Mouse (Mus musculus) B cell, adult (primary cell): Measurements from ENCODE around the gene Olfr1030. TPM values are rescaled to one million over a fixed set of nuclear protein-coding genes. Genes with fewer than 3 reads are reported as not detected.

Source experiments
- total RNA-seq: library from RNA; stranded (reverse); gene quantifications from 4 replicates; pipeline ENCODE4 v1.2.4, GENCODE M21; 2023; ENCODE audit not compliant: inconsistent age

Olfr1030 gene
- not detected in 4 replicates for total RNA-seq

DNA sequence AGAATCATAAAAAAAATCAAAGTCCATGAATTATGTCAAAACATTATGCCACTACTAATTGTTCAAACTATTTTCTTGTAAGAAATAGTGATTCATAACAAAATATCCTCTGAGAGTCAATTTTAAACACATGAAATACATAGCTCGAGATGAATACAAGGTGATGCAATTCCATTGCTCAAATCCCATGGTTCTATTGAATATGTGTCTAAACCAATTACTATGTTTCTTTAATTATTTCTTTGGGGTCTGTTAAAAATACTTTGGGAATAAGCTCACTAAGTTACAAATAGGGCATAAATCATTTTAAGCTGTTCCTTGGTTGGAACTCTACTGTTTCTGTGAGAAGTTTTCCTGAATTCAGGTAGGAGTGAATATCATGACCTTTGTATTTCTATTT is at the start of gene Olfr1030:
Gene Olfr1030 (plus strand): TSS at position 301 of the 400 bp plus-strand sequence.

DNA sequence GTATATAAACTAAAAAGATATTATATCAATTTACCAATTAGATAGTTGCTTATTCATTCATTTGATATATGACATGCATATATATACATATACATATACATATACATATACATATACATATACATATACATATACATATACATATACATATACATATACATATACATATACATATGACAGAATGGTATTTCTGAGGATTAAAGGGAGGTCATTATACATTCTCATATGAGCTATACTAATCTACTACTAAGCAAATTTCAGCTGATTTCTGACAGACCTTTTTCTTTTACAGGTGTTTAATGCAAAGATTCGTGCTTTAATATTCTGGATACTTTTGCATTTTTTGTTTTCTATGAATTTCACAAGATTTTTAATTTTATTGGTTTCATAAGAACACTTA is 28.9 kb upstream of the Olfr1030 start, which contains the start of gene Olfr1028:
Gene Olfr1028 (plus strand): TSS at position 301 of the 400 bp plus-strand sequence.

GRCm38 (mm10) chr2:85973595-85973994 is 5.5 kb upstream of the Olfr1030 start, which contains the start of gene Olfr1029:
Gene Olfr1029 (plus strand): TSS chr2:85973895.

GRCm38 (mm10) chr2:85990004-85990403 is 10.9 kb downstream of the Olfr1030 start, which contains the start of gene Olfr1031:
Gene Olfr1031 (plus strand): TSS chr2:85990304.

DNA sequence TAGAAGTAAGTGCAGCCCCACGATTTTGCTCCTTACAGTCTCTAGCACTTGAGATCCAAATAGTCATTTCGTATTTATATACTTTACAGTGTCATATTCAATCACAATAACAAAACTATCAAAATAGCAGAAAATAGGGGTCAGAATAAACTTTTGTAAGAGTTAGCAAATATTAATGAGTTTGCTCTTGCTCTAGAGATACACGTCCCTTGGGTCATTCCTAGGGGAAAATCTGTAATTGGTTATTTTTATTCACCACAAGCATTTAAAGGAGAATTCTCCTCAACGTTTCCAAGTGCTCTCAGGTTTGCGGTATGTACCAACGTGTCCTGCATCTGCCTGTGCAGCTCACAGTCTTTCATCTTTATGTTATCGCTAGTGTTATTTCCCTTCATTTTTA is 26.2 kb downstream of the Olfr1030 start, which contains the start of gene Olfr1032:
Gene Olfr1032 (plus strand): TSS at position 301 of the 400 bp plus-strand sequence.

GRCm38 (mm10) chr2:86020406-86020805 is 41.3 kb downstream of the Olfr1030 start, which contains the start of gene Olfr1033:
Gene Olfr1033 (plus strand): TSS chr2:86020633.

Other genes starting within 250 kb of the Olfr1030 start
- not detected in 4 replicates for gene Olfr1012, start 216.5 kb upstream of the Olfr1030 start, total RNA-seq
- gene Olfr1013, start 212.2 kb upstream of the Olfr1030 start, total RNA-seq = not detected in 4 replicates
- gene Olfr1014, start 206.6 kb upstream of the Olfr1030 start, total RNA-seq = not detected in 4 replicates
- not detected in 4 replicates for gene Olfr1015, start 197.3 kb upstream of the Olfr1030 start, total RNA-seq
- gene Olfr1016, start 176.7 kb upstream of the Olfr1030 start, total RNA-seq = not detected in 4 replicates
- gene Olfr1018, start 160.8 kb upstream of the Olfr1030 start, total RNA-seq = not detected in 4 replicates
- not detected in 4 replicates for gene Olfr1019, start 133.8 kb upstream of the Olfr1030 start, total RNA-seq
- gene Olfr1020, start 132.2 kb upstream of the Olfr1030 start, total RNA-seq = not detected in 4 replicates
- not detected in 4 replicates for gene Olfr1022, start 110.7 kb upstream of the Olfr1030 start, total RNA-seq
- gene Olfr1023, start 93.6 kb upstream of the Olfr1030 start, total RNA-seq = not detected in 4 replicates
- not detected in 4 replicates for gene Olfr1024, start 74.2 kb upstream of the Olfr1030 start, total RNA-seq
- not detected in 4 replicates for gene Olfr1025-ps1, start 64.1 kb upstream of the Olfr1030 start, total RNA-seq
- gene Olfr1026, start 57.7 kb upstream of the Olfr1030 start, total RNA-seq = not detected in 4 replicates
- not detected in 4 replicates for gene Olfr1028, start 28.8 kb upstream of the Olfr1030 start, total RNA-seq
- 0.12 TPM in 1 of 4 replicates, not detected in the others for gene Olfr1029, start 5.4 kb upstream of the Olfr1030 start, total RNA-seq
- not detected in 4 replicates for gene Olfr1031, start 11.0 kb downstream of the Olfr1030 start, total RNA-seq
- gene Olfr1032, start 26.3 kb downstream of the Olfr1030 start, total RNA-seq = not detected in 4 replicates
- gene Olfr1033, start 41.4 kb downstream of the Olfr1030 start, total RNA-seq = not detected in 4 replicates
- not detected in 4 replicates for gene Olfr1034, start 66.6 kb downstream of the Olfr1030 start, total RNA-seq
- not detected in 4 replicates for gene Olfr1036, start 94.7 kb downstream of the Olfr1030 start, total RNA-seq
- not detected in 4 replicates for gene Olfr1037, start 108.1 kb downstream of the Olfr1030 start, total RNA-seq
- gene Olfr1039, start 156.7 kb downstream of the Olfr1030 start, total RNA-seq = not detected in 4 replicates
- not detected in 4 replicates for gene Olfr1040, start 167.5 kb downstream of the Olfr1030 start, total RNA-seq
- not detected in 4 replicates for gene Olfr1042, start 182.6 kb downstream of the Olfr1030 start, total RNA-seq
- not detected in 4 replicates for gene Olfr1043, start 188.2 kb downstream of the Olfr1030 start, total RNA-seq
- not detected in 4 replicates for gene Olfr1044, start 198.5 kb downstream of the Olfr1030 start, total RNA-seq
- not detected in 4 replicates for gene Olfr52, start 206.4 kb downstream of the Olfr1030 start, total RNA-seq
- not detected in 4 replicates for gene Olfr1045, start 223.7 kb downstream of the Olfr1030 start, total RNA-seq
- not detected in 4 replicates for gene Olfr1046, start 240.0 kb downstream of the Olfr1030 start, total RNA-seq